Mouse (Mus musculus) lung, embryonic 14.5 days (tissue): ENCODE data around the gene Shisa8. TPM values are rescaled to one million over a fixed set of nuclear protein-coding genes. Genes with fewer than 3 reads are reported as not detected.

Experiments
- ATAC-seq: fragments of 200-750 bp; cut with Nextera tagmentation; 2 replicates; pipeline ENCODE4 v1.8.0; 2017; ENCODE audit warnings: mild to moderate bottlenecking, moderate TSS enrichment, moderate library complexity; ENCODE audit not compliant: insufficient read depth
- DNase-seq: peaks from one replicate; pipeline ENCODE4 v3.0.0-alpha.2; 2015
- H3K27ac ChIP-seq: fragments of 300-500 bp; sonication (generic); 2 replicates; pipeline ENCODE4 v1.5.1; 2014; ENCODE audit warnings: low read depth, mild to moderate bottlenecking, moderate library complexity
- H3K27me3 ChIP-seq: fragments of 300-500 bp; sonication (generic); 2 replicates; pipeline ENCODE4 v1.6.1; 2014; ENCODE audit warnings: low read length, control low read depth; ENCODE audit not compliant: insufficient read depth
- H3K36me3 ChIP-seq: fragments of 300-500 bp; sonication (generic); 2 replicates; pipeline ENCODE4 v1.6.1; 2014; ENCODE audit warnings: control low read depth; ENCODE audit not compliant: insufficient read depth
- H3K4me1 ChIP-seq: fragments of 300-500 bp; sonication (generic); 2 replicates; pipeline ENCODE4 v1.6.1; 2014; ENCODE audit warnings: antibody characterized with exemption, control low read depth; ENCODE audit not compliant: insufficient read depth
- H3K4me2 ChIP-seq: fragments of 300-500 bp; sonication (generic); 2 replicates; pipeline ENCODE4 v1.6.1; 2014; ENCODE audit warnings: mild to moderate bottlenecking
- H3K4me3 ChIP-seq: fragments of 300-500 bp; sonication (generic); 2 replicates; pipeline ENCODE4 v1.5.1; 2014; ENCODE audit warnings: low read depth, low read length
- H3K9ac ChIP-seq: fragments of 300-500 bp; sonication (generic); 2 replicates; pipeline ENCODE4 v1.6.1; 2014
- H3K9me3 ChIP-seq: fragments of 300-500 bp; sonication (generic); 2 replicates; pipeline ENCODE4 v1.6.1; 2016; ENCODE audit warnings: low read depth, low read length, control low read depth
- CTCF ChIP-seq: IDR thresholded peaks from 2 replicates; pipeline ENCODE4 v1.5.1; 2016; ENCODE audit warnings: antibody characterized with exemption, low read depth
- WGBS: fragments of 180-500 bp; shearing (Covaris S2); extraction: QIAGEN DNeasy Blood & Tissue Kit; methylation state at CpG from one replicate; pipeline ENCODE4 v1.1.7; 2014; 5-methylcytosine and 5-hydroxymethylcytosine counted together
- polyA plus RNA-seq: library from polyadenylated mRNA; unstranded; fragments of >200 nt; fragmentation: Nextera tagmentation; extraction: Ambion mirVana; gene quantifications from 2 replicates; pipeline ENCODE4 v1.2.1, GENCODE M21; 2014

The Shisa8 gene
- polyA plus RNA-seq, 1 experiment from 2014 or later = 0.20 TPM

- TF ChIP-seq CTCF = no peak
- no peak overlapping the region for H3K4me3 ChIP-seq
- H3K4me2 ChIP-seq = no peak overlapping the region
- peaks cover 4% of the 10 kb centered on the region; the same call in 1 of the 2 replicates for H3K9me3 ChIP-seq
- H3K27ac ChIP-seq = no peak overlapping the region
- H3K27me3 ChIP-seq = no peaks in the 10 kb centered on the region
- peaks cover 97% of the 10 kb centered on the region for H3K36me3 ChIP-seq
- no peak overlapping the region for H3K9ac ChIP-seq
- no peaks in the 10 kb centered on the region for H3K4me1 ChIP-seq
- no peak for DNase-seq
- WGBS = 92% methylated on average over 7 of the region's 7 CpGs
- no peak for ATAC-seq
These were observed 34.8 kb downstream of the Shisa8 start for GRCm38 (mm10) chr15:82177743-82178290.

GRCm38 (mm10) chr15:82175091-82175490, 37.5 kb downstream of the Shisa8 start:
- Histone ChIP-seq H3K9ac (no peak overlapping the region), H3K4me2 (no peak overlapping the region), H3K9me3 (no peaks in the 10 kb centered on the region), H3K4me3 (no peak overlapping the region), H3K27me3 (no peaks in the 10 kb centered on the region), H3K27ac (no peak overlapping the region), H3K4me1 (no peaks in the 10 kb centered on the region), H3K36me3 (peaks cover 97% of the 10 kb centered on the region)
- no peak for TF ChIP-seq CTCF
- ATAC-seq (no peak), DNase-seq (no peak)
- WGBS = 92% methylated on average over 9 of the region's 9 CpGs

- H3K9ac ChIP-seq = no peak overlapping the region
- H3K36me3 ChIP-seq = peaks cover 78% of the 10 kb centered on the region
- TF ChIP-seq CTCF = no peak
- ATAC-seq (no peak), DNase-seq (no peak)
- no peaks in the 10 kb centered on the region for H3K4me1 ChIP-seq
- H3K27ac ChIP-seq = no peak overlapping the region
- no peaks in the 10 kb centered on the region for H3K9me3 ChIP-seq
- WGBS = 74% methylated on average over 8 of the region's 8 CpGs
- no peak overlapping the region for H3K4me2 ChIP-seq
- H3K27me3 ChIP-seq = no peaks in the 10 kb centered on the region
- H3K4me3 ChIP-seq = no peak overlapping the region
These were observed 40.0 kb downstream of the Shisa8 start for GRCm38 (mm10) chr15:82172648-82173047.

GRCm38 (mm10) chr15:82170437-82171377, 41.9 kb downstream of the Shisa8 start:
- Histone ChIP-seq H3K27me3 (no peaks in the 10 kb centered on the region), H3K36me3 (peaks cover 59% of the 10 kb centered on the region), H3K9ac (no peak overlapping the region), H3K4me2 (no peak overlapping the region), H3K27ac (no peak overlapping the region), H3K4me1 (0 out of 2 replicates have a peak, but pooled peaks cover 6% of the 10 kb centered on the region), H3K9me3 (no peaks in the 10 kb centered on the region), H3K4me3 (no peak overlapping the region)
- no peak for TF ChIP-seq CTCF
- WGBS = 81% methylated on average over 36 of the region's 36 CpGs
- DNase-seq (no peak), ATAC-seq (no peak)

GRCm38 (mm10) chr15:82169671-82170070, 42.9 kb downstream of the Shisa8 start:
- Histone ChIP-seq H3K27ac (no peak overlapping the region), H3K4me3 (no peak overlapping the region), H3K4me1 (peaks cover 6% of the 10 kb centered on the region; the same call in 1 of the 2 replicates), H3K9ac (no peak overlapping the region), H3K9me3 (no peaks in the 10 kb centered on the region), H3K4me2 (no peak overlapping the region), H3K27me3 (no peaks in the 10 kb centered on the region), H3K36me3 (peaks cover 49% of the 10 kb centered on the region)
- ATAC-seq (no peak), DNase-seq (no peak)
- WGBS = 88% methylated on average over 5 of the region's 5 CpGs
- no peak for TF ChIP-seq CTCF

GRCm38 (mm10) chr15:82167201-82168168, 45.1 kb downstream of the Shisa8 start:
- Histone ChIP-seq H3K4me2 (no peak overlapping the region), H3K9ac (no peak overlapping the region), H3K36me3 (peaks cover 29% of the 10 kb centered on the region), H3K9me3 (no peaks in the 10 kb centered on the region), H3K27ac (peak overlapping the region; percentile 59; the same call in 1 of the 2 replicates), H3K4me1 (peaks cover 6% of the 10 kb centered on the region; the same call in 1 of the 2 replicates), H3K4me3 (no peak overlapping the region), H3K27me3 (no peaks in the 10 kb centered on the region)
- no peak for TF ChIP-seq CTCF
- WGBS = 42% methylated on average over 23 of the region's 23 CpGs
- ATAC-seq (no peak), DNase-seq (no peak)
